Mouse (Mus musculus) frontal cortex, postnatal 25 days (tissue): ENCODE data around the gene Cenpf.

ENCODE experiments used
- DNase-seq, 2 experiments: peaks; one replicate each; pipeline ENCODE4 v3.0.0; 2022; ENCODE audit warnings: low spot score in 2 of 2

The Cenpf gene

DNA sequence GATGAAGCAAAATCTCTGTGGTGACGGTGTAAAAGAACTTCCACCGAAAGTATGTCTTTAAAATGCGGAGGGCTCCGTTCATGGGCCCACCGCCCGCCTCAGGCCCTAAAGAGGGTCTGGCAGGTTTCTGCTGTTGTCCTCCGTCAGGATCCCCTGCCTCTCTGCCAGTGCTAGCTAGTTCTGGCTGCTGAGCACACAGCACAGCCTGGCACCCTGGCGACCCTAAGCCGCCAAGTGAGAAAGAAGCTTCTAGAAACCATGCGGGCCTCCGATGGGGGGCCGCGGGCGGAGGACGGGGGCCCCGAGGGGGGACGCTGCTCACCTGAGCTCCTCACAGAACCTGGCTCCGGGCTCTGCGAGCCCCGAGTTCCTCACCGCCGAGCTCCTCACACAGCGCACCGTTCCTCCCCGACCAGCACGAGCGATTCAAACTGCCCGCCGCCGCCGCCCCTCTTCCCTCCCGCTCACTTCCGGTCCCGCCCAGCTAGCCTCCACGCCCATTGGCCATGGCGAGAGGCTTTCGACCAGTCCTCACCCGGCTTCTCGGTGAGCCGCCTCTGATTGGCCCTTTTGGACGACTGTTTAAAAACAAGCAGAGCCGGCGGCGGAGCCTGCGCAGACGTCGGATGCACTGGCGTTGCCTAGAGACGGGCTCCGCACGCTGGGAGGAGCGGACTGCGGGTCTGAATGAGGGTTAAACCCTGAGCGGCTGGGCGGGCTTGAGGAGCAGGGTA, at the start of gene Cenpf:
Gene Cenpf (minus strand): TSS at position 433 of the 734 bp plus-strand sequence.
- DNase-seq: peak; percentile 90 to 94

DNA sequence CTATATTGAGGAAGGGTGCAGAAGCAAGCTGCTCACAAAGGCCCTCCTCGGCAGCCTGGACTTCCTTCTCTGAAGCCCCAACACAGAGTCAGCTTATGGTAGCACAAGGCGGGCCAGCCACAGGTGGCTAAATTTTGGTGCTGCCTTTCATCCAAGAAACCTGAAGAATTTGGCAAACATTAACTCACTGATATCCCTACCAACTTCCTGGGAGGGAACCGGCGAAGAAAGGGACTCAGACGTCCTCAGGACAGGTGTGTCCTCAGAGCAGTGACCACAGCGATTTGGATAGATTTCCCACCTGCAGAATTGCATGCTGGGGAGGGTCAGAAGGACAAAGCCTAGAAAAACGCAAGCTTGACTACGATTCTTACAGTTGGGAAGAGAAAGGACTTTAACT, 44.3 kb upstream of the Cenpf start:
- no peak for DNase-seq

DNA sequence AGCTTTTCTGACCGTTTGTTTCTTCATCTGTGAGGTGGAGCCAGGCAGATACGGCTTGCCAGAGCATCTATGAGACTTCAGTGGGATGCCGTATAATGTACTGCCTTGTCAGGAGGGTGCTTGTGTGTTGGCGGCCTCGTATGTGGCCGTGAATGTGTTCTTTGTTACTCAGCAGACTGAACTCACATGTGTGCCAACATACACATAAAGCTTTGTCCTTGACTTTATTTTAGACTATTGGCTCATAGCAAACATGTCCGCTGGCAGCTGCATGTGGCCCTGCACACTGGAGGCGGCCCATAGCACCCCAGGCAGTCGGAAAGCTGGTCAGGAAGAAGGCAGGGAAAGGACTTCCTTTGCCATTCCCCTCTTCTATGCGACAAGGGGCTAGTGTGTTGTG, 43.8 kb upstream of the Cenpf start:
- DNase-seq: no peak

DNA sequence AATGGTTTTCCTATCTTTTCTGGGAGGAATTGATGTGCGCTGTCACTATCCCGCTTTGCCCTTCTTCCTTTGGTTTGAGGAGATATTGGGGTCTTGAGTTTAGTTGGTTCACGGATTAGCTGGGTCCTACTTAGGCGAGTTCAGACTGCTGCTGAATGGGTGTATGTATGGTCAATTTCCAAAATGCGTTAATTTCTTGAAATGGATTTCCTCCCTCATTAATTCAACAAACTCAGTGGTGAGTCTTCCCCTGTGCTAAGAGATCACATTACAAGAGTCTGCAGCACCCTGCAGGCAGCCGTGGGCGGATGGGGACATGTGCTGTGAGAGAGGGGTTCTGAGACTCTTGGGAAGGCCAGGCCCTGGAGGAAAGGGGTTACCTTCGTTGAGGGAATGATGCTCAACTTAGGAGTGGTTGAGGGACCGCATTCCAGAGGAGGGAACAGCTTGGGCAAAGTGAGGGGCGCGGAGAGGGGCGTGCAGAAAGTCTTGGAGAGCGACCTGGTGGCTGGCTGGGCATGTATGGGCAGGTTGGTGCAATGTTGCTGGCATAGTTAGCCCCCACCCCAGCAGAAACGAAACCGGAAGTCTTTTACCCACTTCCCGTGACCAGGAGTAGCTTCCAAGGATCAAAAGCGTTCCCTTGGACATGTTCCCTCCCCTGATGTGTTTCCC, 41.4 kb upstream of the Cenpf start:
- DNase-seq: no peak

DNA sequence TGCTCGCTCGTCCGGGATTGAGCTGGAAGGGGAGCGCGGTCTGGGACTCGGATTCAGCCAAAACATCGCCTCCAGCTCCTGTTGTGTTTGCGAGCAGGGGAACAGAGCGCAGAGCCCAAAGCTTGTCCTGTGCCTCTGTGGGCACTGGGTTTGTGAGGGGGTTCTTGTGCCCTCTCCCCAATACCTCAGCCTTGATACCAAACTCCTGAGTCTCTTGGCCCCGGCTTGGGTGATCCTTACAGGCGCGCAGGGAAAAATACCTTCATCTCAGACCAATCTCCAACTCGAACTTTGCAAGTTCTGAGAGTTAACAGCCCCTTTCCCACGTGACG, 40.9 kb upstream of the Cenpf start:
- no peak for DNase-seq

DNA sequence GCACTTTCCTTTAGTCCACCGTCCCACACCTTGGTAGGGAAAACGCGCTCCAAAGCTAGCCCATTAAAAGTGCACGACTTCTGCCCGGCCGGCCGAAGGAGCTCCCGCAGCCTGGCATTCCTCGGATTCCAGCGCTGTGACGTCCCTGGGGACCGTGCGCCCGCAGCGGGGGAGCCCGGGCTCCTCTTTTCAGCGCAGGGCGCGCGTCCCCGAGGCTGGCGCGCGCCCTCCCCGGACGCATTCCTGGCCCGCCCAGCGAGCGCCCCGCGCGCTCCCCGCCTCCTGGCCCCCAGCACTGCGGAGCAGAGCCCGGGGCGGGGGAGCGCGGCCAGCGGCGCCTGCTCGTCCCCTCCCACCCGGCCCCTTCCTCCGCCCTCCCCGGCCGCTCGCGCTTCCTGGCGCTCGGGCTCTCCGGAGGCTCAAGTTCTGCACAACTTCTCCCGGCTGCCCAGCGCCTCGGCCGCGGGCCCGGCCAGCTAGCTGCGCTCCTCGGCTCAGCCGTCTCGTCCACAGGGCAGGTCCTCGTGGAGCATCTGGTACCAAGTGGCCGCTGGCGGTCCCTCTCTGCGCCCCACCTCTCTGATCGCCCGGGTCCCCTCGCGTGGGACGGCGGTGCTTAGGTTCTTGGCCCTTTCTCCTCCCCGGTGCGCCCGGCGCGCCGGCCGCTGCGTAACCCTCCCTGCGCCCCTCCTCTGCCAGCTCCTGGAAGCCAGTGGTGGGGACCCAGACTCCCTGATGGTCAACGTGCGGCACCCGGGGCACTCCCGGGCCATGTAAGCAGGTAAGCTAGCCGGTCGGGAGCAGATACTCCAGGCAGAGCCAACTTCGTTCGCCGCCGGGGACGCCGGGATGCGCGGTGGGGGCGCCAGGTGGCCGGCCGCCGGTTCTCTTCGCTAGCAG, 40.2 kb upstream of the Cenpf start, which contains the start of gene Ptpn14:
Gene Ptpn14 (plus strand): TSS at position 385 of the 900 bp plus-strand sequence.
- peak in 1 of 2 experiments; percentile 26 for DNase-seq

DNA sequence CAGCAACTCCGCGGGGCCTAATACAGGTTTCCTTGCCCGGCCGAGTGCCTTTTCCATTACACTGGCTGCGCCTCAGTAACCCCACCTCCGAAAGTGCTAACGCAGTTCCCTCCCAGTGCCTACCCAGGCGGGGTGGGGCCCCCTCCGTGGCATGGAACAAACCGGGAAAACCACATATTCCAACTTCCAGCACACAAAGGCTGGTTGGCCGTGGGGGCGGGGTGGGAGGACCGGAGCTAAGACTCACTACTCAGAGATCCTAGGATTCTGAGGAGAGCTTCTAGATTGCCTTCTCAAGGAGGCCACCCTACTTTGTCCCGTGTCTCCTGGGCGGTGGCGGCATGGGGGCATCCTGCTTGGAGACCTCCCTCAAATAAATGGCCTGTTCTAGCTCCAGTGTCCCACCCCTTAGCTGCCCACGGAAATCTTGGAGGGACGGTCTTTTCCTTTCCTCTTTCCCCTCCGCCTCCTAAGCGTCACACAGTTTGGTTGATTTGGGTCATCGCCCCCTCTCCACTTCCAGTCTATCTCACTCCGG, 39.5 kb upstream of the Cenpf start:
- DNase-seq: no peak

DNA sequence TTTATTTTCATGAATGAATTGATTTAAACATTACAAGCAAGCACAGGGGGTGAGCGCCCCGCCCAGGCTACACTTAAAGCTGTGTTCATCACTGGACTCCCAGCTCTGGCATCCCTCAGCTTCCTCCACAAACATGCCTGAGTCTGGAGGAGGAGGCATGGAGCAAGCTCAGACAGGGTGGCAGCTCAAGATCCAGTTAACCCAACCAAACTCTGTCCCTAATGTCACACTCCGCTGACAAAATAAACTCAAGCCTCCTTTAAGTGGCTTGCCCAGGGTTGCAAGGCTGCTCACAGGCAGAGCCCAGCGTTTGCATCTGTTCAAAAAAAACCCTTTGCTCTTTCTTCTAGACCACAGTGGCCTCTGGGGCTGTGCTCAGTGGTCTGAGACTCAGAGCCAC, 38.2 kb upstream of the Cenpf start:
- DNase-seq: no peak

DNA sequence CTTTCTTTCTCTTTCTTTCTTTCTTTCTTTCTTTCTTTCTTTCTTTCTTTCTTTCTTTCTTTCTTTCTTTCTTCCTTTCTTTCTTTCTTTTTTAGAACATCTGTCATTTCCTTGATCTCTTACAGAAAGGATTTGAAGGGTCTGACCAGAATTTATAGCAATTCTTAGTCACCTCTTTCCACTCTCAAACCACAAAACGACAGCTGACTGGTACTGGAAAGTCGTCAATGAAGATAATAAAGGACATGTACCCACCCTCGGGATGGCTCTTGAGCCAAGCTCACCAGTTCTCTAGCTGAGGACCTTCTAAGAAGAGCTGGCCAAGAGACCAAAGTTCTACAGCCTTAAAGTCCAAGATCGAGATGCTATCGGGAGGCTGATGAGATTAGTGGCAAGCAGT, 30.7 kb upstream of the Cenpf start:
- DNase-seq: no peak

DNA sequence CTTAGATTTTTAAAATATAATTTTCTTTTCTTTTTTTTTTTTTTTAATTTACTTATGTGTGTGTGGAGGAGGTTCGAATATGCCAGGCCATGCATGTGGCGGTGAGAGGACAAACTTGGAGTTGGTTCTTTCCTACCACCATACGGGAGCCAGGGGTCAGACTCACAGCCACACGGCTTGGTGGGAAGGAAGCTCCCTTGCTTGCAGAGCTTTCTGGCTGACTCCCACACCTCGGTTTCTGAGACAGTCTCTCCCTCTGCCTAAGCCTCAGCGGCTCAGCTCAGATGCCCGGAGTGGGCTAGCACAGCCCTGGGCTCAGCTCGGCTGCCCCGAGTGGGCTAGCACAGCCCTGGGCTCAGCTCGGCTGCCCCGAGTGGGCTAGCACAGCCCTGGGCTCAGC, 29.7 kb upstream of the Cenpf start:
- no peak for DNase-seq

DNA sequence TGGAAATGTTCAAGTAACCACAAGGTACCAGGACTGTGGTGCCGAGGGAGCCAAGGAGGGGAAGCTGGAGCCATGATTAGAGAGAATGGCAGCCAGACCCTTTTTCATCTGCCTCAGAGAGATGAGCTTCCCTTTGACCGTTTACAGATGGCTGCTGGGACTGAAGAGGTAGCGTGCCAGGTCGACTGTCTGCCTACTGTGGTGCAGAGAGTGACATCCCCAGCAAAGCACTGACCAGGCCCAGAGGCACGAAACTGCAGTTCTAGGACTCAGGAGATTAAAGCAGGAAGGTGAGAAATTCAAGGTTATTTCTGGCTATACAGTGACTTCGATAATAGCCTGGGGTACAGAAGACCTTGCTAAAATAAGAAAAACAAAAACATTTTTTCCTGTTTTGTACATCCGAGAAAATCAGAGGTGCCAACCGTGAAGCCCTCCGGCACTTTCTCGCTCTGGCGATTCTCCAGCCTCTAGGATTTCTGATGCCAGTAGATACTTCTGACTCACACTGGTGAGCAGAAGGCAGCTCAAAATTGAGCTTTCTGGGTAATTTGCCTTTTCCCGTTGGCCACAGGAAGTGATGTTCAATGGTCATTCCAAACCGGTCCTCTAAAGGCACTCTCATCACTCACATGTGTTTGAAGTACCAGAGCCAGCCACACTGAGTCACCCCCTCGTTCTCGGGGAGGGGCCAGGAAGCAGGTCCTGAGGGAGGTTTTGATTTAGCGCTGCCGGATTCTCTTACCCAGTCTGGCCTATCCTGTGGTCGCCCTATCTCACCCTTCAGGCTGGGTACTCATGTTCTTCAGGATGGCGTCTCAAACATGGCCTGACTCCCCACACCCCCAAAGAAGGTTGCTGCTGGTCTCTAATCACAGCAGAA, 28.3 kb upstream of the Cenpf start:
- DNase-seq: no peak

DNA sequence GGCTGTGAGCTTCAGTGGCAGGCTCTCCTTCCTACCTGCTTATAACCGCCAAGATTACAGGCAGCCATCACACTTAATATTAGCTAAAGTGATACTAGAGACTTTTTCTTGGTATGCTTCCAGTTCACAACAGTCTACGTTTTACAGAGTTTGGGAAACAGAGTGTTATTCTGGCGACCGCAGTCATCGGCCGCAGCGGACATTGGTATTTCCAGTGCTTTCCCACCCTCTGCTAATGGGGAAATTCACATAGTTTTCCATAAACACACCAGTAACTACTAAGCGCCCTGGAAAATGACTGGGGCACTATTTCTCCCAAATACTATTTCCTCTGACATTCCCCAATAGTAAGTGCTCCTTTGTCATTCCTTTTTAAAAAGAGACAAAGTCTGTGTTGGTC, 21.1 kb upstream of the Cenpf start:
- no peak for DNase-seq

DNA sequence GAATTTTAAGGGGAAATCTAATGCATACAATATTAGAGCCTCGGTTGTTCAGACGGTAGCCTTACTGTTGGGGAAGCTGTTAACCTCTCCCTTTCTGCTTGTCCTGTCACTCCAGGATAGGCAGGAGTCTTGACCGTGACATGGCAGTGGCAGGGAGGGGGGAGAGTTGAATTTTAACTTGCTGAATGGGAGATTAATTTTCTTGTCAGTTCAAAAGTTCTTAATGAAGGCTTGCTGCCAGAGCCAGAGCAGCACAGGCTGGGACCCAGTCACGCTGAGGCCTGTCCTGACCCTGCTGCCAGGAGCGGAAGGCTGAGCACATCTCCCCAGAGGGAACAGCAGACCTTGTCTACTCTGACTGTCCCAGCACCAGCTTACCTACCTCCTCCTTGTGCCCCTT, 19.5 kb upstream of the Cenpf start:
- no peak for DNase-seq

DNA sequence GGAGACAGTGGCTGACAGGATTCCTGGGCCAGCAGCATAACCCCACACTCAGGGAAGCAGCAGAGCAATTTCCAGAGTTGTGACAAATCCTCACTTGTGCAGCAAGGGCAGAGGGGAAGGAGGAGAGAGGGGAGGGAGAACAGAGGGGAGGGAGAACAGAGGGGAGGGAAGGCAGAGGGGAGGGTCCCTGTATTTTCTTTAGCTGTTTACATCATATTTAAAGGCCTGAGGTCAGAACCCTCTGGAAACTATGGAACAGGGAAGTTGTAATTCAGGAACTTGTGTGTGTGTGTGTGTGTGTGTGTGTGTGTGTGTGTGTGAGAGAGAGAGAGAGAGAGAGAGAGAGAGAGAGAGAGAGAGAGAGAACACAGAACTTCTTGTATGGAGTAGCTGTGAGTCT, 19.1 kb upstream of the Cenpf start:
- no peak for DNase-seq

DNA sequence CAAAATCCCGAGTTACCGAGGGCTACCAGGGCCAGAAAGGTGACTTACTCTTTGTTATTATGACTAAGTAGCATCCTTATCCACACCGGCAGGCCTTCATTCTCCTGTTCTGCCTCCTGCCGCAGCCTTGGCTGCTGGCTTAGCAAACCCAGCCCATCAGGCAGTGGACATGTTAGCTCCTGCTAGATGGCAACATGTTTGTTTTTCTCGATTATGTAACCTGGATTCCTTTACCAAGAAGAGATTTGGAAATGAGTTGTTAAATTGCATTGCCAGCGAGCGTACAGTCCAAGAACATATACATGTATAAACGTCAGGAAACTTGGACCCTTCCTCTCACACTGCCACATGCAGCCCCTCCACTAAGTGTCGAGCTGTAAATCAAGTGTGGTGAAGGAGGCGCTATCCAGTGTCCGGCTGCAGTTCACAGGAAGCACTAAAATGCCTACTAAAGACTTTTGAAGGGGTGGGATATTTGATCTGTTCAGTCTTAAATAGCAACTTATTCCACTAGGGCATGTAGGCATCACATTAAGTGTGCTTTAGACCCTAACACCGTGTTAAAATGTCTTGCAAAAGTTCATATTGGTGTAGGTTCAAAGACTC, 18.3 kb upstream of the Cenpf start:
- DNase-seq: no peak

DNA sequence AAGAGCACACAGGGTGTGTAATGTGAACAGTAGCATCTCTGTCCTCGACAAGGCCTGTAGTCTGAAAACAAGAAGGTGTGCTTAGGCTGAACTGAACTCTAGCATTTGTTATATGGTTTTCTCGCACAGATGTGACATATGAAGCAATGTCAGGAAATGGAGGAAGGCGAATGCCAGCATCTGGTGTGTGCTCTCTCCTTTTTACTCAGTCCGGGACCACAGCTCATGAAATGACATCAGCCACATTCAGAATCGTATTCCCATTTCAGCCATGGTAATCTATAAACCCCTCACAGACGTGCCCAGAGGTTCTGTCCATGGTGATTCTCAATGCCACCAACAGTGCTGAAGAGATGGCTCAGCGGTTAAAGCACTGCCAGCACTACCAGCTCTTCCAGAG, 15.7 kb upstream of the Cenpf start:
- DNase-seq: no peak

DNA sequence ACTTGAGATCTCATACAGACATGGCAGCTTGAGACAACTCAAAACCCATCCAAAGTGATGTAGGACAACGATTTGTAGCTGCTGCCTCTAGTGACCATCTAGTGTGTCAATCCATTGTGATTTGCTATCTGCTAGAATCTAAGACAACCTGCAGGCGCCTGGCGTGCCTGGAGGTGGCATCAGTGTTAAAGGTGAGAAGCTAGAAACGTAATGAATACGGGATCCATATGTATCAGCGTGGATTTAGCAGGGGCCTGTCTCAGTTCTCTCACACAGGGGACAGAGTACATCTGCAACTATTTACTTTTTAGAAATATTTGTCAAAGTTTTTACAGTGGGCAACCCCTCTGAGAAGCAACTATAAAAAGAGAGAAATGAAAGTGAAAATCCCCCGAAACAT, 15.3 kb upstream of the Cenpf start:
- no peak for DNase-seq

DNA sequence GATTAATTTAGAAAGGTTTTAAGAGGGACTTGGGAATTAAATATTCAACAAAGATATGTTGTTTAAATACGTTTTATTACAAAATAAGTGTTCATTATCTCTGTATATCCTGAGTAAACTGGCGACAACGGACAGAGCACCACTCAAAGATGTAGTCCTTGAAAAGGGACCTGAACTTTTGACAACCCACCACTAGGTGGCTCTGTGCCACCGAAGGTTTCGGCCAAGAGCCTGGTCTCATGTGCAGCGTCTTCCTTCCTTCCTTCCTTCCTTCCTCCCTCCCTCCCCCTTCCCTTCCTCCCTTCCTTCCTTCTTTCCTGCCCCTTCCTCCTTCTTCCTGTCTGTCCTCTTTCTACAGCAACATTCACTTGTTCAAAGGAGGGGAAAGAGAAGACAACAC, 13.1 kb upstream of the Cenpf start:
- DNase-seq: peak; percentile 46 to 48

DNA sequence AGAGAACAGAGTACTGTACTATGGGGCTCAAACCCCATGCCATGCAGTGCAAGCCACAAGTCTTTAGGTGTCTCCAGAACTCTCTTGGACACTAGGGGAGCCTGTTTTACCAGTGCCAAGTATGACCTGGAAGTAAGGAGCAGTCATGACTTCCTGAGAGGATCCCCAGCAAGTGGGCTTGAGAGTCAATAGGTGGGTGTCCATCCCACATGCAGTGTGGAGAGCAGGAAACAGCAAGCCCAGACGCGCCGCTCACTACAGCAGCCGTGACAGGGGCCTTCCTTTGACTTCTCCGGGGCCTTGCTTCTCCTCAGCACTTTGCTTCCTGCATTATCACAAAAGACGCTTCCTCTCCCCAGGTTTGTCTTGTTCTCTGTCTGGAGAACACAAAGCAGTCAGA, 12.3 kb upstream of the Cenpf start:
- DNase-seq: no peak

DNA sequence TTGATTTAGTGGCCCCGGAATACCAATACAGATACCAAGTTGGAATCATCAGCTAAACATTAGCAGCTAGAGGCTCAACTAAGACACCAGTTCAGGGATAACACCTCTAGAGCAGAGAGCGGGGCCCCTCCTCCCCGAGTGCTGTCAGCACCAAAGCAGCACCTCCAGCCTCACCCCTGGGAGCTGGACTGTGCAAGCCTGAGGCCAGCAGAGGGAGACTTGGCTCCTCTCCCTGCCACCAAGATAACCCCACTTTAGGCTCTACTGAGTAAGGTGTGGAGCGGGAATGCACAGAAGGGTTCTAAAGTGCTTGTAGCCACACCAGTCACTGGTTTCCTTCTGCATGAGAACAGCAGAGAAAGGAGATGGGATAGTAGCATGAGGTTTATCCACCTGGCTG, 10.5 kb upstream of the Cenpf start:
- no peak for DNase-seq

DNA sequence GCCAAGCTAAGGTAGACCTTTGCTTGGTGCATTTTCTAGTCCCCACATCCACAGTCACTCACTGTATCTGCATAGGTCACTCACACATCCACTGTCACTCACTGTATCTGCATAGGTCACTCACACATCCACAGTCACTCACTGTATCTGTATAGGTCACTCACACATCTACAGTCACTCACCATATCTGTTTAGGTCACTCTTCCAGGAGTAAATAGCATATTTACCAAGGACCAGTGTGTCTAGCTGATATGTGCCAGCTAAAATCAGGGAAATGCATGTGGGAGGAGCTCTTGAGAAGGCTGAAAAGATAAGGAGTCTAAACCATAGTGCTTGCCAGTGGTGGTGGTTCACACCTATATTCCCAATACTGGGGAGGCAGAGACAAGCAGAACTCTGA, 7.4 kb upstream of the Cenpf start:
- no peak for DNase-seq
